Mouse (Mus musculus): ENCODE data around the gene Cd300lb.

DNA sequence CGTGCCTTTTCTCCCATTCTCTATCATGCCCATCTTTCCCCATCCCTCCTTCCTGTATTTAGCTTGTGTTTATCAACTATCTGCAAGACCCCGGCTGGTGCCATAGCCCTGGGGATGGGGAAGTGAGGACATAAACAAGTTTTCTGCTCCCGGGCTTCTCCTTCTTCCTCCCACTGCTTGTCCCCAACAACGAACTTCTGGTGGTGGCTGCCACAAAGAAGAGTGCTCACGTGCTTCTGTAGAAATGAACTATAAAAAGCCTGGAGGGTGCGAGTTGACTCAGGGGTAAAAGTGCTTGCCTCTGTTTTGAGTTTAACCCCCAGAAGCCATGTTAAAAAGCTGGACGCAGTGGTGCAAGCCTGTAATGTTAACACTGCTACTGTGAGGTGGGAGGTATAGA lies 19.2 kb downstream of the Cd300lb start:
- TF ChIP-seq CTCF (IDR thresholded peaks at IDR 0.05; ENCODE audit: borderline replicate concordance, control insufficient read depth, extremely low read depth, insufficient read depth, low read length, poor library complexity): no peak
- no peak for TF ChIP-seq POLR2A (IDR thresholded peaks at IDR 0.05; ENCODE audit: control insufficient read depth, extremely low read depth, insufficient read depth, low read length, poor library complexity)
